In genomic region chr17:32319950-32320349, GRCm38 (mm10) we compare ENCODE assay signal across 8 mouse cellular contexts. TPM values are rescaled to one million over a fixed set of nuclear protein-coding genes. Genes with fewer than 3 reads are reported as not detected.
A peak's percentile ranks its signal among the peaks of the same experiment; 100 is the strongest.
DNase-seq lines count a peak whose midpoint lies in the region; ATAC-seq and TF ChIP-seq lines count a peak whose summit lies in the region.

No protein-coding gene starts in this region.

- H3K27me3 ChIP-seq in liver, adult 2 months (ENCODE audit: control insufficient read depth, insufficient read depth, low read length) = no peaks in the 10 kb centered on the region
- no peaks in the 10 kb centered on the region for H3K27me3 ChIP-seq in forebrain, postnatal 0 days (ENCODE audit: insufficient read depth, low read length)
- H3K27me3 ChIP-seq in midbrain, embryonic 12.5 days = no peaks in the 10 kb centered on the region

- intact Hi-C loops in left cerebral cortex, postnatal 4 days (cut with DNase I) = no loop called here

- H3K4me2 ChIP-seq in forebrain, postnatal 0 days (ENCODE audit: low read depth) = peak overlapping the region; percentile 84
- peak overlapping the region; percentile 80 for H3K4me2 ChIP-seq in midbrain, embryonic 12.5 days (replicated peaks)

- no peak for TF ChIP-seq POLR2A in liver, adult 2 months (IDR thresholded peaks at IDR 0.05; ENCODE audit: extremely low read depth, insufficient read depth, low read length)
- TF ChIP-seq POLR2A in bone marrow, adult 2 months (IDR thresholded peaks at IDR 0.05; ENCODE audit: borderline replicate concordance, control insufficient read depth, low read depth, low read length) = no peak

- no peak for TF ChIP-seq CTCF in liver, adult 2 months (IDR thresholded peaks at IDR 0.05; ENCODE audit: low read depth, low read length)
- TF ChIP-seq CTCF in bone marrow, adult 2 months (IDR thresholded peaks at IDR 0.05; ENCODE audit: control insufficient read depth, insufficient read depth, low read length) = no peak
- no peak for TF ChIP-seq CTCF in forebrain, postnatal 0 days (IDR thresholded peaks at IDR 0.05; ENCODE audit: low read depth)

- peak; percentile 68 for DNase-seq in liver, adult 2 months (ENCODE audit: extremely low read depth, low read depth, low spot score)
- no peak for DNase-seq in liver
- DNase-seq in forebrain, postnatal 0 days = peak; percentile 42
- no peak for DNase-seq in left cerebral cortex, postnatal 4 days
- no peak for DNase-seq in thymus, adult 18-20 months
- DNase-seq in frontal cortex, adult 2 months (ENCODE audit: extremely low spot score in 1 of 2, low spot score in 1 of 2) = no peak

- WGBS in liver, adult 2 months = 0% methylated on average over 7 of the region's 7 CpGs
- under 1% methylated on average over 7 of the region's 7 CpGs for WGBS in bone marrow, adult 2 months
- under 1% methylated on average over 7 of the region's 7 CpGs for WGBS in forebrain, postnatal 0 days
- WGBS in midbrain, embryonic 12.5 days = 0% methylated on average over 7 of the region's 7 CpGs

- no peak for ATAC-seq in forebrain, postnatal 0 days
- ATAC-seq in midbrain, embryonic 12.5 days (ENCODE audit: low FRiP score, low read depth) = no peak

- H3K36me3 ChIP-seq in liver, adult 2 months (ENCODE audit: control insufficient read depth, insufficient read depth, low read length) = peaks cover 28% of the 10 kb centered on the region
- peaks cover 35% of the 10 kb centered on the region for H3K36me3 ChIP-seq in forebrain, postnatal 0 days (ENCODE audit: insufficient read depth)
- H3K36me3 ChIP-seq in midbrain, embryonic 12.5 days = peaks cover 42% of the 10 kb centered on the region

- H3K9me3 ChIP-seq in forebrain, postnatal 0 days (ENCODE audit: low read length) = no peaks in the 10 kb centered on the region
- H3K9me3 ChIP-seq in midbrain, embryonic 12.5 days = no peaks in the 10 kb centered on the region

- H3K9ac ChIP-seq in liver, adult 2 months (ENCODE audit: low read depth, low read length) = peak overlapping the region; percentile 80
- peak overlapping the region; percentile 83 for H3K9ac ChIP-seq in forebrain, postnatal 0 days
- H3K9ac ChIP-seq in midbrain, embryonic 12.5 days (replicated peaks) = peak overlapping the region; percentile 84

- H3K79me2 ChIP-seq in liver, adult 2 months (ENCODE audit: control insufficient read depth, insufficient read depth, low read length) = peaks cover 21% of the 10 kb centered on the region; the same call in 1 of the 2 replicates

- peak overlapping the region; percentile 76 for H3K27ac ChIP-seq in liver, adult 2 months (replicated peaks; ENCODE audit: insufficient read depth, low read depth, low read length)
- peak overlapping the region; percentile 61 for H3K27ac ChIP-seq in bone marrow, adult 2 months (ENCODE audit: control insufficient read depth, insufficient read depth, low read depth, low read length, poor library complexity)
- peak overlapping the region; percentile 95 for H3K27ac ChIP-seq in forebrain, postnatal 0 days (ENCODE audit: low read depth, low read length)
- H3K27ac ChIP-seq in midbrain, embryonic 12.5 days (replicated peaks) = peak overlapping the region; percentile 96

- peak overlapping the region; percentile 78 for H3K4me3 ChIP-seq in liver, adult 2 months (ENCODE audit: insufficient read depth, low read depth, low read length)
- peak overlapping the region; percentile 98 for H3K4me3 ChIP-seq in bone marrow, adult 2 months (replicated peaks; ENCODE audit: control insufficient read depth, low read depth, low read length)
- H3K4me3 ChIP-seq in forebrain, postnatal 0 days (ENCODE audit: low read depth, low read length) = peak overlapping the region; percentile 64
- peak overlapping the region; percentile 81 for H3K4me3 ChIP-seq in midbrain, embryonic 12.5 days

- peaks cover 10% of the 10 kb centered on the region for H3K4me1 ChIP-seq in liver, adult 2 months (ENCODE audit: control insufficient read depth, insufficient read depth, low read length)
- no peaks in the 10 kb centered on the region; the same call in 1 of the 2 replicates for H3K4me1 ChIP-seq in bone marrow, adult 2 months (ENCODE audit: control insufficient read depth, insufficient read depth, low read length)
- peaks cover 5% of the 10 kb centered on the region; the same call in 1 of the 2 replicates for H3K4me1 ChIP-seq in forebrain, postnatal 0 days (ENCODE audit: insufficient read depth)
- H3K4me1 ChIP-seq in midbrain, embryonic 12.5 days = peaks cover 27% of the 10 kb centered on the region

RNA-seq across cellular contexts. Expression of gene Akap8, which starts 1.1 kb away (rescaled TPM):
- total RNA-seq in liver, adult 2 months (2014; rRNA removed) = 30.3 and 31.6 TPM in 2 replicates
- polyA plus RNA-seq in liver, adult 2 months (2012; rRNA removed) = 29.0 and 47.9 TPM in 2 replicates
- 76.5 and 113 TPM in 2 replicates for polyA plus RNA-seq in bone marrow, adult 2 months (2011; ENCODE audit: insufficient read depth, insufficient read length, low replicate concordance, missing spikeins)
- 75.0 and 114 TPM in 2 replicates for total RNA-seq in forebrain, postnatal 0 days (2014; rRNA removed)
- polyA plus RNA-seq in forebrain, postnatal 0 days (2015; fragmentation: Nextera tagmentation; extraction: Ambion mirVana) = 44.8 and 64.3 TPM in 2 replicates
- 140 and 151 TPM in 2 replicates for polyA plus RNA-seq in midbrain, embryonic 12.5 days (2016; fragmentation: Nextera tagmentation; extraction: Ambion mirVana)
- total RNA-seq in left cerebral cortex, postnatal 4 days (2021) = 100 to 1,000 TPM; 111 to 123 TPM
- polyA plus RNA-seq in frontal cortex, adult 2 months (2012; rRNA removed) = 111 and 119 TPM in 2 replicates

RNA-seq across cellular contexts. Expression of gene Akap8l, which starts 30.5 kb away (rescaled TPM):
- 25.2 and 26.7 TPM in 2 replicates for total RNA-seq in liver, adult 2 months (2014; rRNA removed)
- 40.5 and 62.0 TPM in 2 replicates for polyA plus RNA-seq in liver, adult 2 months (2012; rRNA removed)
- 141 and 225 TPM in 2 replicates for polyA plus RNA-seq in bone marrow, adult 2 months (2011; ENCODE audit: insufficient read depth, insufficient read length, low replicate concordance, missing spikeins)
- 74.2 and 86.2 TPM in 2 replicates for total RNA-seq in forebrain, postnatal 0 days (2014; rRNA removed)
- polyA plus RNA-seq in forebrain, postnatal 0 days (2015; fragmentation: Nextera tagmentation; extraction: Ambion mirVana) = 76.0 and 80.5 TPM in 2 replicates
- polyA plus RNA-seq in midbrain, embryonic 12.5 days (2016; fragmentation: Nextera tagmentation; extraction: Ambion mirVana) = 131 and 133 TPM in 2 replicates
- 100 to 1,000 TPM in 1 of 2 experiments, 10 to 100 TPM in 1; 98.5 to 109 TPM for total RNA-seq in left cerebral cortex, postnatal 4 days (2021)
- polyA plus RNA-seq in frontal cortex, adult 2 months (2012; rRNA removed) = 347 and 400 TPM in 2 replicates

RNA-seq across cellular contexts. Expression of gene Brd4, which starts 35.4 kb away (rescaled TPM):
- 10.5 and 18.6 TPM in 2 replicates for total RNA-seq in liver, adult 2 months (2014; rRNA removed)
- 18.3 and 18.4 TPM in 2 replicates for polyA plus RNA-seq in liver, adult 2 months (2012; rRNA removed)
- 43.6 and 129 TPM in 2 replicates for polyA plus RNA-seq in bone marrow, adult 2 months (2011; ENCODE audit: insufficient read depth, insufficient read length, low replicate concordance, missing spikeins)
- 28.2 and 37.7 TPM in 2 replicates for total RNA-seq in forebrain, postnatal 0 days (2014; rRNA removed)
- 59.2 and 85.6 TPM in 2 replicates for polyA plus RNA-seq in forebrain, postnatal 0 days (2015; fragmentation: Nextera tagmentation; extraction: Ambion mirVana)
- 108 and 116 TPM in 2 replicates for polyA plus RNA-seq in midbrain, embryonic 12.5 days (2016; fragmentation: Nextera tagmentation; extraction: Ambion mirVana)
- total RNA-seq in left cerebral cortex, postnatal 4 days (2021) = 100 to 1,000 TPM; 132 to 137 TPM
- 49.9 and 54.6 TPM in 2 replicates for polyA plus RNA-seq in frontal cortex, adult 2 months (2012; rRNA removed)

Comparison
In these comparisons a context has a peak if more than half of its experiments do, and no peak if none do; other contexts are left out.
1. DNase-seq: peak in liver, adult 2 months (single experiment) and forebrain, postnatal 0 days (single experiment); none in liver (single experiment), left cerebral cortex, postnatal 4 days (single experiment), thymus, adult 18-20 months (0 of 2) and frontal cortex, adult 2 months (0 of 2).
2. Peak in every context shown above with its lines, with median percentiles within 50 percentile points of each other: H3K27ac ChIP-seq, H3K4me3 ChIP-seq and H3K9ac ChIP-seq.